ENCODE assay signal across 11 mouse cellular contexts in genomic region chr17:73711919-73712318, GRCm38 (mm10). TPM values are rescaled to one million over a fixed set of nuclear protein-coding genes. Genes with fewer than 3 reads are reported as not detected.
DNase-seq lines count a peak whose midpoint lies in the region; ATAC-seq lines count a peak whose summit lies in the region.
"Had no signal": no experiment of that assay in that cellular context is flagged by ENCODE, and none has a peak within 500 bp of the region (broad histone marks: within the 10 kb centered on the region; RNA-seq: fewer than 3 reads in every experiment).

No protein-coding gene starts in this region.

- ATAC-seq in neural tube, embryonic 13.5 days (ENCODE audit: low read depth): no peak
- ATAC-seq in granulocyte monocyte progenitor cell, adult 5-6 weeks (replicated peaks; ENCODE audit: poor library complexity, severe bottlenecking): no peak

- H3K4me1 ChIP-seq in neural tube, embryonic 13.5 days (replicated peaks): peaks cover 52% of the 10 kb centered on the region

- no peaks in the 10 kb centered on the region for H3K36me3 ChIP-seq in neural tube, embryonic 13.5 days
- H3K36me3 ChIP-seq: G1E had no signal

- H3K27me3 ChIP-seq in neural tube, embryonic 13.5 days: peaks cover 30% of the 10 kb centered on the region

- DNase-seq in neural tube, embryonic 10.5 days (ENCODE audit: extremely low spot score, low spot score): no peak
- peak; percentile 66 to 81 for DNase-seq in frontal cortex, adult 2 months (ENCODE audit: extremely low spot score in 1 of 2, low spot score in 1 of 2)
- DNase-seq in left cerebral cortex, adult 18-20 months (ENCODE audit: low spot score in 2 of 2): peak; percentile 65 to 84
- peak; percentile 82 for DNase-seq in telencephalon, adult 2 months (ENCODE audit: low read depth, low spot score)
- DNase-seq in embryo, embryonic 10.5 days (ENCODE audit: low spot score): no peak
- DNase-seq in lung, postnatal 25 days (ENCODE audit: low spot score): no peak
- DNase-seq: heart, postnatal 36 days; thymus, postnatal 4 days had no signal

- 0 out of 2 replicates have a peak overlapping the region, but pooled peaks have one; percentile 7 for H3K4me2 ChIP-seq in neural tube, embryonic 13.5 days

- WGBS in neural tube, embryonic 13.5 days: 63% methylated on average over 15 of the region's 15 CpGs

- H3K27ac ChIP-seq in neural tube, embryonic 13.5 days (replicated peaks): no peak overlapping the region

- H3K4me3 ChIP-seq in neural tube, embryonic 13.5 days: no peak overlapping the region

- H3K9ac ChIP-seq in neural tube, embryonic 13.5 days: no peak overlapping the region

- no peaks in the 10 kb centered on the region for H3K9me3 ChIP-seq in neural tube, embryonic 13.5 days

RNA-seq across cellular contexts. Expression of gene Galnt14, which starts 1.7 kb away (rescaled TPM):
- 26.1 and 28.4 TPM in 2 replicates for polyA plus RNA-seq in neural tube, embryonic 13.5 days (2015; fragmentation: Nextera tagmentation; extraction: Ambion mirVana)
- 17.6 and 21.7 TPM in 2 replicates for polyA plus RNA-seq in frontal cortex, adult 2 months (2012; rRNA removed)
- total RNA-seq in left cerebral cortex, adult 18-20 months (2021): 10 to 100 TPM; 19.8 to 20.8 TPM
- not detected in 2 replicates for total RNA-seq in granulocyte monocyte progenitor cell, adult 5-6 weeks (2014; fragmentation: Nextera tagmentation)
- 0.13 TPM in 1 of 2 replicates, not detected in the other for total RNA-seq in granulocyte monocyte progenitor cell, adult 5-6 weeks (2017)
- total RNA-seq: heart, postnatal 36 days had no signal
- polyA plus RNA-seq: G1E had no signal

Comparison
In these comparisons a context has a peak if more than half of its experiments do, and no peak if none do; other contexts are left out.
1. DNase-seq: peak in frontal cortex, adult 2 months (2 of 2), left cerebral cortex, adult 18-20 months (2 of 2) and telencephalon, adult 2 months (single experiment); none in neural tube, embryonic 10.5 days (single experiment), embryo, embryonic 10.5 days (single experiment) and lung, postnatal 25 days (single experiment).
2. RNA of gene Galnt14, which starts 1.7 kb away (total RNA-seq): 19.8 to 20.8 TPM in left cerebral cortex, adult 18-20 months; 0.13 TPM in granulocyte monocyte progenitor cell, adult 5-6 weeks; every median in the first group is over 10 times any median in the second.